In genomic region chr15:80741836-80742235, GRCm38 (mm10) we compare ENCODE assay signal across 21 mouse cellular contexts. TPM values are rescaled to one million over a fixed set of nuclear protein-coding genes. Genes with fewer than 3 reads are reported as not detected.
DNase-seq lines count a peak whose midpoint lies in the region; ATAC-seq and TF ChIP-seq lines count a peak whose summit lies in the region.
"Had no signal": no experiment of that assay in that cellular context is flagged by ENCODE, and none has a peak within 500 bp of the region (broad histone marks: within the 10 kb centered on the region; RNA-seq: fewer than 3 reads in every experiment).

No protein-coding gene starts in this region.

- H3K4me1 ChIP-seq in liver, postnatal 0 days (ENCODE audit: insufficient read depth) = peaks cover 51% of the 10 kb centered on the region
- H3K4me1 ChIP-seq in liver, embryonic 11.5 days (replicated peaks; ENCODE audit: control insufficient read depth, insufficient read depth, low read length) = peaks cover 41% of the 10 kb centered on the region
- H3K4me1 ChIP-seq in brown adipose tissue, adult 24 weeks (ENCODE audit: control insufficient read depth, insufficient read depth, insufficient read length, low read length) = peaks cover 22% of the 10 kb centered on the region
- no peaks in the 10 kb centered on the region for H3K4me1 ChIP-seq in kidney, embryonic 14.5 days (ENCODE audit: control insufficient read depth, insufficient read depth, low read length)
- H3K4me1 ChIP-seq: embryonic facial prominence, embryonic 12.5 days; forebrain, embryonic 12.5 days; hindbrain, embryonic 12.5 days had no signal

- peak overlapping the region; percentile 39; the same call in 1 of the 2 replicates for H3K27ac ChIP-seq in liver, postnatal 0 days (ENCODE audit: low read depth)
- H3K27ac ChIP-seq in liver, embryonic 11.5 days (ENCODE audit: low read depth, low read length) = no peak overlapping the region
- peak overlapping the region; percentile 46 for H3K27ac ChIP-seq in brown adipose tissue, adult 24 weeks (replicated peaks; ENCODE audit: low read depth, low read length)
- no peak overlapping the region for H3K27ac ChIP-seq in kidney, embryonic 14.5 days (ENCODE audit: low read depth, low read length)
- H3K27ac ChIP-seq: embryonic facial prominence, embryonic 12.5 days; forebrain, embryonic 12.5 days; heart, embryonic 10.5 days; hindbrain, embryonic 12.5 days; hindbrain, postnatal 0 days had no signal

- 73% methylated on average over 1 of the region's 1 CpGs for WGBS in liver, postnatal 0 days (ENCODE audit: insufficient replicate concordance)
- WGBS in liver, embryonic 11.5 days = 71% methylated on average over 1 of the region's 1 CpGs
- WGBS in kidney, embryonic 14.5 days = 88% methylated on average over 1 of the region's 1 CpGs

- no peaks in the 10 kb centered on the region for H3K27me3 ChIP-seq in liver, postnatal 0 days (ENCODE audit: insufficient read depth, low read length)
- no peaks in the 10 kb centered on the region for H3K27me3 ChIP-seq in liver, embryonic 11.5 days (replicated peaks; ENCODE audit: control insufficient read depth, insufficient read depth, low read length)
- H3K27me3 ChIP-seq in kidney, embryonic 14.5 days (ENCODE audit: control insufficient read depth, insufficient read depth, low read length) = no peaks in the 10 kb centered on the region
- H3K27me3 ChIP-seq: embryonic facial prominence, embryonic 12.5 days; forebrain, embryonic 12.5 days; hindbrain, embryonic 12.5 days; Patski had no signal

- no peak overlapping the region for H3K9ac ChIP-seq in liver, postnatal 0 days (replicated peaks)
- no peak overlapping the region for H3K9ac ChIP-seq in liver, embryonic 11.5 days (ENCODE audit: low read depth, low read length)
- H3K9ac ChIP-seq in kidney, embryonic 14.5 days (ENCODE audit: low read depth, low read length) = no peak overlapping the region
- H3K9ac ChIP-seq: embryonic facial prominence, embryonic 12.5 days; forebrain, embryonic 12.5 days; hindbrain, embryonic 12.5 days had no signal

- no peak overlapping the region for H3K4me3 ChIP-seq in liver, postnatal 0 days (ENCODE audit: low read depth, low read length)
- H3K4me3 ChIP-seq in liver, embryonic 11.5 days (ENCODE audit: low read depth, low read length) = no peak overlapping the region
- no peak overlapping the region for H3K4me3 ChIP-seq in brown adipose tissue, adult 24 weeks (ENCODE audit: insufficient read depth, low read depth, low read length)
- no peak overlapping the region for H3K4me3 ChIP-seq in kidney, embryonic 14.5 days (ENCODE audit: low read length)
- H3K4me3 ChIP-seq: embryonic facial prominence, embryonic 12.5 days; forebrain, embryonic 12.5 days; heart, embryonic 10.5 days; hindbrain, embryonic 12.5 days had no signal

- no peak for DNase-seq in liver, postnatal 0 days
- DNase-seq in liver, embryonic 11.5 days (ENCODE audit: low spot score) = no peak
- DNase-seq in CD4-positive, CD25-positive, alpha-beta regulatory T cell, adult 2 months (ENCODE audit: low read depth, low spot score) = peak; percentile 44
- DNase-seq in adrenal gland, adult 8-10 months = no peak
- DNase-seq: adrenal gland, postnatal 10 days; cerebellum, adult 11-12 months; cerebellum, adult 9-10 months; cerebellum, postnatal 25 days; gastrocnemius, postnatal 25 days; heart, postnatal 10 days; heart, postnatal 4 days had no signal

- no peak for TF ChIP-seq CTCF in liver, postnatal 0 days (IDR thresholded peaks at IDR 0.05; ENCODE audit: low read depth)

- no peak overlapping the region for H3K4me2 ChIP-seq in liver, postnatal 0 days (ENCODE audit: low read depth, low read length)
- H3K4me2 ChIP-seq in liver, embryonic 11.5 days = no peak overlapping the region
- H3K4me2 ChIP-seq in kidney, embryonic 14.5 days (replicated peaks; ENCODE audit: low read depth, low read length) = no peak overlapping the region
- H3K4me2 ChIP-seq: embryonic facial prominence, embryonic 12.5 days; forebrain, embryonic 12.5 days; hindbrain, embryonic 12.5 days had no signal

- ATAC-seq in liver, postnatal 0 days = no peak
- no peak for ATAC-seq in liver, embryonic 11.5 days (replicated peaks; ENCODE audit: low FRiP score)
- ATAC-seq in kidney, embryonic 14.5 days (ENCODE audit: low FRiP score, low TSS enrichment) = no peak
- ATAC-seq: forebrain, embryonic 16.5 days; hindbrain, postnatal 0 days; intestine, embryonic 16.5 days; Patski had no signal

- no peaks in the 10 kb centered on the region for H3K9me3 ChIP-seq in liver, postnatal 0 days (ENCODE audit: low read length)
- H3K9me3 ChIP-seq in liver, embryonic 11.5 days (ENCODE audit: control insufficient read depth, low read length) = no peaks in the 10 kb centered on the region
- no peaks in the 10 kb centered on the region for H3K9me3 ChIP-seq in kidney, embryonic 14.5 days (ENCODE audit: control insufficient read depth, low read length)
- H3K9me3 ChIP-seq: embryonic facial prominence, embryonic 12.5 days; forebrain, embryonic 12.5 days; heart, embryonic 10.5 days; hindbrain, embryonic 12.5 days had no signal

- no peak for TF ChIP-seq EP300 in liver, postnatal 0 days (IDR thresholded peaks at IDR 0.05; ENCODE audit: low read depth)

- no peaks in the 10 kb centered on the region for H3K36me3 ChIP-seq in liver, postnatal 0 days (replicated peaks; ENCODE audit: insufficient read depth, low read length)
- no peaks in the 10 kb centered on the region for H3K36me3 ChIP-seq in liver, embryonic 11.5 days (ENCODE audit: control insufficient read depth, insufficient read depth, low read length)
- H3K36me3 ChIP-seq in kidney, embryonic 14.5 days (ENCODE audit: control insufficient read depth, insufficient read depth, low read length) = no peaks in the 10 kb centered on the region
- H3K36me3 ChIP-seq: embryonic facial prominence, embryonic 12.5 days; forebrain, embryonic 12.5 days; heart, embryonic 10.5 days; hindbrain, embryonic 12.5 days had no signal

RNA-seq across cellular contexts. Expression of gene Tnrc6b, which starts 30.7 kb away (rescaled TPM):
- polyA plus RNA-seq in liver, postnatal 0 days (2015; fragmentation: Nextera tagmentation; extraction: Ambion mirVana) = 6.3 and 9.6 TPM in 2 replicates
- polyA plus RNA-seq in liver, embryonic 11.5 days (2014; fragmentation: Nextera tagmentation; extraction: Ambion mirVana) = 17.7 and 18.5 TPM in 2 replicates
- polyA plus RNA-seq in brown adipose tissue, adult 24 weeks (2012; ENCODE audit: insufficient read depth, insufficient read length, missing spikeins) = 9.8 and 17.8 TPM in 2 replicates
- 10 to 100 TPM; 61.4 to 85.1 (median 69.2) TPM for total RNA-seq in adrenal gland, adult 8-10 months (2022)
- 21.9 and 23.2 TPM in 2 replicates for polyA plus RNA-seq in kidney, embryonic 14.5 days (2014; fragmentation: Nextera tagmentation; extraction: Ambion mirVana)

Comparison
In these comparisons a context has a peak if more than half of its experiments do, and no peak if none do; other contexts are left out.
1. H3K27ac ChIP-seq: peak in liver, postnatal 0 days (single experiment) and brown adipose tissue, adult 24 weeks (single experiment); none in liver, embryonic 11.5 days (single experiment) and kidney, embryonic 14.5 days (single experiment).